Mouse (Mus musculus) hematopoietic stem cell, adult 5-6 weeks (primary cell): ENCODE measurements at regions not wholly inside any gene's neighbourhood (a gene's known extent, or its start where the extent isn't known, plus 50 kb on each side); places are given as distances from the start of the nearest gene placed in this dataset.

Experiments
- ATAC-seq, 2 experiments: fragments of 125-278 bp in 1 of 2; replicated peaks in 1 of 2; 2 replicates each; pipeline ENCODE4 v1.8.0; 2016 to 2017; ENCODE audit warnings: inconsistent platforms in 2 of 2, mild to moderate bottlenecking in 2 of 2, moderate number of reproducible peaks in 2 of 2, low read depth in 1 of 2, moderate TSS enrichment in 1 of 2; ENCODE audit not compliant: low FRiP score in 2 of 2, poor library complexity in 2 of 2, severe bottlenecking in 2 of 2, insufficient read depth in 1 of 2, low TSS enrichment in 1 of 2

DNA sequence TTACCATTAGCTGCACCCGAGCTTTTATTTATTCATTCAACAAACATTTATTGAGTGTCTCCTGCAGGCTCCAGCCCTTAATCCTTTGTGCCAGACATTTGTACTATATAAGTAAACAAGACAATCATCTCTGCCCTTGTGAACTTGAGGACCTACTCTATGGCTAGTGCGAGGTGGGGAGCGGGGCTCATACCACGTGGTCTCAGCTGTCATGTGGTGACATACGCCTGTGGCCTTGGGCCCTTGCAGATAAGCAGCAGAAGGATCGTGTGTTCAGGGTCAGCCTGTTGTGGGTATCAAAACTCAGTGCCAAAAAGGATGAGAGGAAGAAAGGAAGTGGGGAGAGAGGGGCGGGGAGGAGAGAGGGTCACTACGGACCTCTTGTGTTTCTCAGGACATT lies 186.8 kb upstream of the Tbx3 start:
- no peak for ATAC-seq

DNA sequence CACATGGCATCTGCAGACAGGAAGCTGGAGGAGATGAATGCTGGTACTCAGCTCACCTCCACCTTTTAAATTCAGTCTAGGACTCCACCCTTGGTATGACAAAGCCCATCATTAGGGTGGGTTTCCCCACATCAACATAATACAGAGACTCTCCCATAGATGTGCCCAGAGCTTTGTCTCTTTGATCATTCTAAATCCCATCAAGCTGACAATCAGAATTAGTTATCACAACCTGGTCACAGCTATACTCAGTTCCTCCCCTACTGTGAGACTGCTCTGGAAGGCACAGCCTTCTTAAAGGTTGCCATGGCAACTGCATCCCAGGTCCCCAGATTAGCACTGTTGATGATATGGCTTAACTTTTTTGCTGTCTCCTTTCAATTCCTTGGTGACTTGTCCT lies 184.3 kb upstream of the Tbx3 start:
- no peak for ATAC-seq

DNA sequence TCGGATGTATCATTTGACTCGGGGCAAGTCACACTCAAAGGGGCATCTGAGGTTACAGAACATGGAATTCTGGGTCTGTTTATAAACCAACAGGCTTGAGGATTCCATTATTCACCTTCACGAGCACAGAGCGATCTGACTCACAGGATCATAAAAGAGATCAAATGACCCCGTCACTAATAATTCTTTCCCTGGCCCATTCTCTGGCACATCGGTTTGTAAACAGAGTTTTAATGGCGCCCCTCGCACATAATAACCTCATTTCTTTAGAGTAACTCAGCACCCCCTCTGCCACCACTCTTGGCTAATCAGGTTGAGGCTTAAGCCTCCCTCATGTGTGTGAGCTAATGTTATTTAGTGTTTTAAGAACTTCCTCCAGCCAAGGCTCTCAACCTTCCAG lies 183.3 kb upstream of the Tbx3 start:
- no peak for ATAC-seq

- ATAC-seq = no peak
Measured at GRCm38 (mm10) chr5:119497501-119497900, 173.0 kb upstream of the Tbx3 start.

- ATAC-seq = no peak
Measured at GRCm38 (mm10) chr5:119498431-119498830, 172.0 kb upstream of the Tbx3 start.

DNA sequence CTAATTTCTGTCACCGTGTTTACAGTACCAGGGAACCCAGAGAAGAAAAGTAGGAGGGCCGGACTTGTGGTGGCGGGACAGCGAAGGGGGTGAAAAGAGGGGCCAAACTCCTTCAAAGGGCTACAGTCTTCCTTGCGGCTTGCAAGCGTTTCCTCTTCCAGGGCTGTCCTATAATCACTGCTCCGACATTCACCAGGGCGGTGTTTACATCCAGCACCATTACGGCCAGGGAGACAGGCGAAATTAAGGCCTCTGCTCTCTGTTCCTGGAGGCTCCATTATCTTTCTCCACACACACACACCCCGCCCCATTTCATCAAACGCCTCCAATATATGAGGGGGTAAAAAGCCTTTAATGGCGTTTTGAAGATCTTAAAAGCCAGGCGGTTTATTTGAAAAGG lies 162.8 kb upstream of the Tbx3 start:
- no peak for ATAC-seq

GRCm38 (mm10) chr5:119518506-119519252 lies 151.8 kb upstream of the Tbx3 start:
- ATAC-seq = no peak

GRCm38 (mm10) chr5:119524171-119524570 lies 146.3 kb upstream of the Tbx3 start:
- no peak for ATAC-seq

DNA sequence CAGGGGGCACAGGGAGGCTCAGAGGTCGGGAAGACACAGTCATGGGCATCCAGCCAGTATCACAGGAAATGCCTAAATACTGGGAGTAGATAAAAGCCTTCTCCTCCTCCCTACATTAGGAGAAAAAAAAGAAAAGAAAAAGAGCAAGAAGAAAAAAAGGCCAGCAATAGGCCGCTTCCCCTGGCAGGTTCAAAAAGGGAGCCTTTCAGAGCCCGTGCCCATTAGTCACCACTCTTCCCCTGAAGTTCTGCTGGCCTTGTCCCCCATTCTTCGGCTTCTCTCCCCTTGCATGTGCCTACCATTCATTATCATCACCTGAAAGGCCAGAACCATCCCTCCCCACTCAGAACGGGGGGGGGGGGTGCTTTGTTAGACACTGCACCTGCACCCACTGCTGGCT lies 144.5 kb upstream of the Tbx3 start:
- no peak for ATAC-seq

DNA sequence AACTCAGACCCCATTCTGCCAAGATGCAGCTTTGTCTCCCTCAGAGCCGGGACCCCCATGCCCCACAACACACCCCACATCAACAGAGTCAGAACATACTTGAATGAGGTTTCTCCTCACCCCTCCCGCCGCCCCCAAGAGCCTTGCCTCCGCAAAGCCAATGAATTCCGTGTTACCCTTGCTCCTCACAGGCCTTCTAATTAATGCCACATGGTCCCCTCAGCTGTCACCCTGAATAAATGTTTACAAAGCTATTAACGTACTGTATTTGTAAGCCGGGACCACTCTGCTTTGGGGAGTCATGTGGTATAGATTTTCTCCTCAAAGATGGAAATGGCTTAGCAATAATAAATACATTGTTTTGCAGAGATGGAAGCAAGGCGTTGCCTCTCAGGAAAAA lies 140.5 kb upstream of the Tbx3 start:
- ATAC-seq = no peak

DNA sequence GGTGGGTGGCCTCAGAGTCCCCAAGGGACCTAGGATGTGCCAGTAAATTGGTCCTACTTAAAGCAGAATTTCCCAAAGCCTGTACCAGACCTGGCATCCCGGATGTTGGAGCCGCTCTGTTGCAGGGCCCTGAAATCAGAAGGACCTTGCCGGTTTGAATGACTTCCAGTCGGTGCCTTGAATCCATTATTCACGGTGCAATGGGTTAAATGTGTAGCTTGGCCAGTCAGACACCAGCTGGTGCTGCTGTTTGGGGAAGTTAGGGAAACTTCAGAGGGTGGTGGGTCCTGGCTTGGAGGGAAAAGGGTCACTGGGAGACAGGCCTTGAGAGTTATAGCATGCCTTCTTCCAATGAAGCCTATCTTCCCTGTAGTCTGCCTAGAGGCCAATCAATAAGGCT lies 135.5 kb upstream of the Tbx3 start:
- ATAC-seq = no peak

DNA sequence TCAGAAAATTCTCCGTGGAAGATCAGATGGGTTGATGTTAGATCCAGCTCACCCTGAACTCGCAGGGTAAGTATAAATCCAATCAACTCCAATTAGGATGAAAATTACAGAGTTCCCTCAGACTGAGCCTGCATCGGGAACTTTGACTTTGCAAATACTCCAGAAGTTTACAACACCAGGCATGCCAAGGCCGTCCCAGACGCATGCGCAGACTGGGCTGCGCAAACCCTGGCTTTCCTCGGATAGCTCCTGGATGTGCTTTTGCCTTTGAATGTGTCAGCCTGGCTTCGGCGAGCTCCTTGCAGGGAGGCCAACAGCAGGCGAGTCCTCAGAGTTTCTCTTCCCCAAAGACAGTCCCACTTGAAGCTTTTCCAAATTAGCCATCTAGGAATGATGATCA lies 127.6 kb upstream of the Tbx3 start:
- no peak for ATAC-seq

DNA sequence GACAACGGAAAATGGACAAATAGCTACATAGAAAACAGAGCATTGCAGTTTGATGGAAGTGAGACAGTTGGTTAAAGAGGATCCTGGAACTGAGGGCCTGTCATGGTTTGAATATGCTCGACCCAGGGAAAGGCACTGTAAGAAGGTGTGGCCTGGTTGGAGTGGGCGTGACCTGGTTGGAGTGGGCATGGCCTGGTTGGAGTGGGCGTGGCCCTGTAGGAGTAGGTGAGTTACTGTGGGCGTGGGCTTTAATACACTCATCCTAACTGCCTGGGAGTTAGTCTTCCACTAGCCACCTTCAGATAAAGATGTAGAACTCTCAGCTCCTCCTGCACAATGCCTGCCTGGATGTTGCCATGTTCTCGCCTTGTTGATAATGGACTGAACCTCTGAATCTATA lies 126.8 kb upstream of the Tbx3 start:
- ATAC-seq = no peak

DNA sequence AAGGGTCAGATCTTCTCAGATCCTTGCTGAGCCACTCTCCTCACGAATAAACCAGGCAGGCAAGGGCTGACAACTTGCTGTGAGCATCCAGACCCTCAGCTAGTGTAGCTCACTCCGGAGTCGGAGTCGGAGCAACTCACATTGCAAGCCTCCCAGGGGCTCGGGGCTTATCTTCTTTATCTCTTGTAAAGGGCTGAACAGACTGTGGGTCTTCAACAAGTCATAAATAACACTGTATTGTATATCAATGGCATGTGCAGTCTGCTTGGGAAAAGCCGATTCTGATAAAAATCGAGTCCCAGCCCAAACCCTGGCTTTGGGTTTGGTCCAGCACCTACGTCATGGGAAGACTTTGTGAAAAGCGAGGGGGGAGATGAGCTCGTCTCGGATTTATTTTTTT lies 125.8 kb upstream of the Tbx3 start:
- no peak for ATAC-seq

DNA sequence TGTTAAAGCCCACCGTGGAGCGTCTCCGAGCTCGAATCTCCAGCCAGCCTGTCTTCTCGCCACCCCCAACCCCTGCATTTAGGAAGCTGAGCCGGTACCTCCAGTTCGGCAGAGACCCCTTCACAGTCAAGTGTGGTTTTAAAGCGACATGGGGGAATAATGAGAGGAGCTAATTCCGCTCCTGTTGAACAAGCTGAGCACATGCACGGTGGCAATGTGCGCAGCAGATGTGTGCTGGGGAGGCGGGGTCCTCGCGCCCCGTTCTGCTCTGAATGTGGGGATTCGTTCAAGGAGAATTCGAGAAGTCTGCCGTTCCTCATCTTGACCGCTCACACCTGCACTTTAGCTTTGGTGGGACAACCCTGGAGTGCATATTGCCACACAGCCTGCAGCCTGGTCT lies 123.4 kb upstream of the Tbx3 start:
- no peak for ATAC-seq

DNA sequence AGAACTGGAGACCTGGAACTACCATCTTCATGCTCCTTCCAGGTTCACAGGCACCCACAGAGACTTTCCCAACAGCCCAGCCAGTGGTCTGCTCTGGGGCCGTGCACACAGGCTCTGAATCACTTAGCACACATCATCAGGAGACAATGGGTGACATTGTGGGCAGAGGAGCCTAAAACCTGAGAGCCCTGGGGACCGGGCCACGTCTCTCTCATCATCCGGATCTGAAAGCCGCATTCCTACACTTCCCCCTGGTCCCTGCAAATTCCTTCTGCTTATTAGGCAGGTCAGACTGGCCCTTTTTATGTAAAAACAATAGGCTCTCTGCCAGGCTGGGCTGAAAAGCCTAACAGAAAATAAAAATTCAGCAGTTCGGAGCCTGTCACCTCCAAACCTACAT lies 119.6 kb upstream of the Tbx3 start:
- no peak for ATAC-seq

- ATAC-seq = no peak
Measured at GRCm38 (mm10) chr5:119553469-119553868, 117.0 kb upstream of the Tbx3 start.

GRCm38 (mm10) chr5:119557071-119557470 lies 113.4 kb upstream of the Tbx3 start:
- no peak for ATAC-seq

DNA sequence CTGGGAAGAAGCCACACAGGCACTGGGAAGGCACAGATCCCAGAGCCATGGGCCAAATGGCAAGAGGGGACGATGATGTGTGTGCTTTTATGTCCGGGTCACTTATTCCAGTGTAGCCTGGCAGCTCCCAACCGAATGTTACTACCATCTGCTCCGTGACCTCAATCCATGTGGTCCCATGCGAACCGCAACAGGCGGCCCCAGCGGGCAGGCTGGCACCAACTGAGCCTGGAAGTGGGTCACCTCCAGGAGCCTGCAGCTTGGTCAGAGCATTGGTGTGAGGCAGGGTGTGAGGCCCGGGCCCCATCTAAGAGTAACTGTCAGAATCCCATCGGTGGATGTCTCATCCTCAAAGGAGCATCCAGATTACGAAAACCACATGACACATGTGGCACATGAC lies 110.8 kb upstream of the Tbx3 start:
- no peak for ATAC-seq

DNA sequence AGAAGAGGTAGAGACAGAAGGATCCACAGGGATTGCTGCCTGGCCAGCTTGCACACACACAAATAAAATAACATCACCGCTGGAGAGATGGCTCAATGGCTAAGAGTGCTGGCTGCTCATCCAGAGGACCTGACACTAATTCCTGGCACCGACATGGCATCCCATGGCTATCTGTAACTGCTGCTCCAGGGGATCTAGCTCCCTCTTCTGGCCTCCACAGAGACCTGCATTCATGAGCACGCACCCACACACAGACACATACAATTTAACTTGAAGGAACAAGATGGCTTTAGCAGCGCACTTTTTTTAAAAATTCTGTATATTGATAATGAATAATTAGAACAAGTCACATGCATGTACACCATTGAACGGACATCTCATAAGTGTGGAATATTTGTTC lies 110.1 kb upstream of the Tbx3 start:
- ATAC-seq = no peak
